ENCODE assay signal across 8 mouse cellular contexts in the genomic region with DNA sequence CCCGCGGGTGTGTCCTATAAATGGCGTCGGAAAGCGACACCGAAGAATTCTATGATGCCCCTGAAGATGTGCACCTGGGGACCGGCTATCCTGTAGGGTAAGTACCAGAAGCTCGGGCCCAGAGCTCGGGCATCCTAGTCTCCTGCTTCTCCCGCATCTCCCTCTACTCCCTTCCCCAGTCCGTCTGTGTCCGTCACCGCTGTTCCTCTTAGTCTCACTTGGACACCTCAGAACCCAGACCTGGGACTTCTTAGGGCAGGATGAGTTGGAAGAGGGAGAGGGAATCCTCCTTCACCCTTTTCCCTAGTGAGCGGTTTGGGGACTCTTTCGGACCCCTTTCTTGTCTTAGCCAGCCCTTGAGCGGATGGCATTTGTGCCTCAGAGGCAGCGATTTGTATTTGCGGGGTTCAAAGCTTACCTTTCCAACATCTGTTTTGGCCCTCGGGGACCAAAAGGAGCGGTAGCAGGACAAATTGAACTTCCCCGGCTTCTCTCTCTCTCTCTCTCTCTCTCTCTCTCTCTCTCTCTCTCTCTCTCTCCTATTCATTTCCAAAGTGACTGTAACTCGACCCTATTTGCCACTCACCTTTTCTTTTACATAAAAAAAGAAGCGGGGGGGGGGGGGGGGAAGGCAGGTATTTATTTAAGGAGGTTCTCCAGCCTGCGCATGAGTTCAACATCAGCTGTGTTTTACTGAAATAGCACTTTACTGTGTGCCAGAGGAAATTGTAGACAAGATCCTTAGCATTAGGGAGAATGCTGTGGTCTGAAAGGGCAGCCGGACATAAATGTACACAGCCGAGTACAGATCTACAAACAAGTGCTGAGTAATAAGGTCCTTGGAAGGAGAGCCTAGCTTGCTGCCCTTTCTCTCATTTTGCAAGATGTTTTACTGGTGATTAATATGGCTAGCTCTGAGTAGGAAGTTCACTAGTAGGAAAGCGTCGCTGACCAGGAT. TPM values are rescaled to one million over a fixed set of nuclear protein-coding genes. Genes with fewer than 3 reads are reported as not detected.
DNase-seq lines count a peak whose midpoint lies in the region; ATAC-seq and TF ChIP-seq lines count a peak whose summit lies in the region.

No protein-coding gene starts in this region.

- DNase-seq in retina, postnatal 1 day = peak; percentile 0
- DNase-seq in retina, embryonic 14.5 days (ENCODE audit: low spot score) = no peak
- DNase-seq in adipocyte (ENCODE audit: low spot score) = peak; percentile 42
- no peak for DNase-seq in layer of hippocampus, postnatal 14 days (ENCODE audit: low spot score in 2 of 2)

- no peak for TF ChIP-seq POLR2A in myocyte (IDR thresholded peaks at IDR 0.05; ENCODE audit: insufficient read length, low read depth)

- peak overlapping the region; percentile 84 for H3K4me3 ChIP-seq in erythroblast, embryonic 14.5 days (replicated peaks)
- H3K4me3 ChIP-seq in intestine, embryonic 16.5 days (ENCODE audit: low read length) = peak overlapping the region; percentile 67
- H3K4me3 ChIP-seq in myocyte = peak overlapping the region; percentile 85

- H3K9ac ChIP-seq in intestine, embryonic 16.5 days (ENCODE audit: low read depth, low read length) = peak overlapping the region; percentile 77

- H3K4me1 ChIP-seq in erythroblast, embryonic 14.5 days (ENCODE audit: control insufficient read depth) = peaks cover 9% of the 10 kb centered on the region
- H3K4me1 ChIP-seq in intestine, embryonic 16.5 days (ENCODE audit: control insufficient read depth, insufficient read depth, low read length) = no peaks in the 10 kb centered on the region

- H3K36me3 ChIP-seq in erythroblast, embryonic 14.5 days (ENCODE audit: control insufficient read depth) = no peaks in the 10 kb centered on the region
- H3K36me3 ChIP-seq in intestine, embryonic 16.5 days (ENCODE audit: control insufficient read depth, insufficient read depth, low read length) = no peaks in the 10 kb centered on the region
- no peaks in the 10 kb centered on the region for H3K36me3 ChIP-seq in myocyte (ENCODE audit: control insufficient read depth, insufficient read depth)

- H3K27me3 ChIP-seq in erythroblast, embryonic 14.5 days (ENCODE audit: control insufficient read depth) = peaks cover 8% of the 10 kb centered on the region
- no peaks in the 10 kb centered on the region for H3K27me3 ChIP-seq in intestine, embryonic 16.5 days (replicated peaks; ENCODE audit: control insufficient read depth, insufficient read depth, low read length)
- H3K27me3 ChIP-seq in myocyte (ENCODE audit: control insufficient read depth, insufficient read depth, insufficient read length) = no peaks in the 10 kb centered on the region

- peak; percentile 12 for ATAC-seq in intestine, embryonic 16.5 days
- ATAC-seq in activated CD4-positive, CD25-positive, alpha-beta regulatory T cell, adult 4 months = no peak

- WGBS in intestine, embryonic 16.5 days = 12% methylated on average over 27 of the region's 28 CpGs

- H3K9me3 ChIP-seq in erythroblast, embryonic 14.5 days (ENCODE audit: control insufficient read depth, low read length) = no peaks in the 10 kb centered on the region
- no peaks in the 10 kb centered on the region for H3K9me3 ChIP-seq in intestine, embryonic 16.5 days (ENCODE audit: control insufficient read depth, low read length)

- H3K79me2 ChIP-seq in myocyte (ENCODE audit: control insufficient read depth, insufficient read depth) = peaks cover 47% of the 10 kb centered on the region

- peak overlapping the region; percentile 33 for H3ac ChIP-seq in myocyte (ENCODE audit: control insufficient read depth, insufficient read length)

- peak overlapping the region; percentile 47 for H3K4me2 ChIP-seq in intestine, embryonic 16.5 days (ENCODE audit: low read depth, low read length)
- peak overlapping the region; percentile 69 for H3K4me2 ChIP-seq in myocyte (ENCODE audit: low read depth)

- H3K27ac ChIP-seq in intestine, embryonic 16.5 days (ENCODE audit: low read length) = peak overlapping the region; percentile 86

TF ChIP-seq in myocyte, 11 proteins besides CTCF, POLR2A, EP300 and RAD21:
- TF ChIP-seq E2F4 (IDR thresholded peaks at IDR 0.05; ENCODE audit: insufficient read depth) = no peak
- TF ChIP-seq MAX (IDR thresholded peaks at IDR 0.05; ENCODE audit: low read depth) = no peak
- no peak for TF ChIP-seq MYOD1 (IDR thresholded peaks at IDR 0.05; ENCODE audit: control insufficient read depth in 1 of 3, insufficient read length in 2 of 3, low read depth in 2 of 3)
- no peak for TF ChIP-seq POLR2AphosphoS2 (IDR thresholded peaks at IDR 0.05; ENCODE audit: insufficient read length, low read depth)
- TF ChIP-seq MYOG (IDR thresholded peaks at IDR 0.05; ENCODE audit: control insufficient read depth in 1 of 3, insufficient read depth in 1 of 3, insufficient read length in 2 of 3, low read depth in 2 of 3) = no peak
- TF ChIP-seq USF1 (IDR thresholded peaks at IDR 0.05; ENCODE audit: low read depth) = no peak
- TF ChIP-seq REST (IDR thresholded peaks at IDR 0.05; ENCODE audit: insufficient read depth, insufficient read length) = no peak
- TF ChIP-seq TCF3 (IDR thresholded peaks at IDR 0.05; ENCODE audit: insufficient read length, low read depth) = no peak

RNA-seq across cellular contexts. Expression of gene Wdr44, which starts 0.9 kb away (rescaled TPM):
- 0.32 and 0.34 TPM in 2 replicates for polyA plus RNA-seq in erythroblast, embryonic 14.5 days (2012)
- 8.6 and 9.8 TPM in 2 replicates for polyA plus RNA-seq in intestine, embryonic 16.5 days (2015; fragmentation: Nextera tagmentation; extraction: Ambion mirVana)
- 8.1 TPM for polyA plus RNA-seq in myocyte (2012; fragmentation: generic; extraction: Trizol)
- 10 to 100 TPM; 30.2 to 34.1 TPM for polyA plus RNA-seq in activated CD4-positive, CD25-positive, alpha-beta regulatory T cell, adult 4 months (2017; shearing (Covaris generic))
- total RNA-seq in layer of hippocampus, postnatal 14 days (2021) = 10 to 100 TPM; 21.0 to 25.2 TPM

Comparison
In these comparisons a context has a peak if more than half of its experiments do, and no peak if none do; other contexts are left out.
1. DNase-seq: peak in retina, postnatal 1 day (single experiment) and adipocyte (single experiment); none in retina, embryonic 14.5 days (single experiment) and layer of hippocampus, postnatal 14 days (0 of 2).
2. Peak in every context shown above with its lines, with median percentiles within 50 percentile points of each other: H3K4me3 ChIP-seq.